Mouse (Mus musculus): ENCODE data around the gene Dedd2. TPM values are rescaled to one million over a fixed set of nuclear protein-coding genes. Genes with fewer than 3 reads are reported as not detected.
A peak's percentile ranks its signal among the peaks of the same experiment; 100 is the strongest.

The Dedd2 gene
- polyA plus RNA-seq, 1 experiment from 2014 or later = 19.2 TPM

DNA sequence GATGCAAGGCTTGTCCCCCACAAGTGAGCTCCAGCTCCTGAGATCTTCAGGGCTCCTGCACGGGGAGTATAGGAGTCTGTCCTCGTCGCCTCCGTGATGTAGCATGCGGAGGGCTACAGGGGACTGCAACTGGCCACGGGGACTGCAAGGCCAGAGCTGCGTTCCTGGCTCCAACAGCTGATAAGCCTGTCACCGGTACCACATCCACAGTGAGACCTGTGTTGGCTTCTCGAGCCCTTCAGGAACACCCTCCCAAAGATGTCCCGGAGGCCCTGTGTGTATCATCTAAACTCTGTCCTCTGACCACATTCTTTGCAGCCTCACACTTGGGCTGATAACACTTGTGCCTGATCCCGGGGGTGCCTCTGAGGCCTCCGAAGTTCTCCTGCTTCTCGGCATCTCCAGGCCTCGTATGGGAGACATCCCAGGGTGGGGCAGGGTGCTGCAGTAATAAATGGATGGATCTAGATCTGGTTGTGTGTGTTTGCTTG is 64.2 kb downstream of the Dedd2 start:
- Histone ChIP-seq H3K4me2 (ENCODE audit: low read depth, low read length) (peak overlapping the region; percentile 75), H3K27me3 (ENCODE audit: insufficient read depth, low read length) (peaks cover 20% of the 10 kb centered on the region), H3K4me1 (ENCODE audit: insufficient read depth) (peaks cover 29% of the 10 kb centered on the region), H3K9me3 (ENCODE audit: low read length) (no peaks in the 10 kb centered on the region), H3K27ac (ENCODE audit: low read depth) (peak overlapping the region; percentile 62; the same call in 1 of the 2 replicates), H3K36me3 (replicated peaks; ENCODE audit: insufficient read depth, low read length) (no peaks in the 10 kb centered on the region), H3K4me3 (ENCODE audit: low read depth, low read length) (peak overlapping the region; percentile 36), H3K9ac (replicated peaks) (peak overlapping the region; percentile 13)
- TF ChIP-seq CTCF (IDR thresholded peaks at IDR 0.05; ENCODE audit: low read depth) = no peak
- no peak for TF ChIP-seq EP300 (IDR thresholded peaks at IDR 0.05; ENCODE audit: low read depth)
- no peak for DNase-seq
- 12% methylated on average over 14 of the region's 14 CpGs for whole genome bisulfite sequencing (ENCODE audit: insufficient replicate concordance)
- peak; percentile 40; the same call in 1 of the 2 replicates for ATAC-seq

DNA sequence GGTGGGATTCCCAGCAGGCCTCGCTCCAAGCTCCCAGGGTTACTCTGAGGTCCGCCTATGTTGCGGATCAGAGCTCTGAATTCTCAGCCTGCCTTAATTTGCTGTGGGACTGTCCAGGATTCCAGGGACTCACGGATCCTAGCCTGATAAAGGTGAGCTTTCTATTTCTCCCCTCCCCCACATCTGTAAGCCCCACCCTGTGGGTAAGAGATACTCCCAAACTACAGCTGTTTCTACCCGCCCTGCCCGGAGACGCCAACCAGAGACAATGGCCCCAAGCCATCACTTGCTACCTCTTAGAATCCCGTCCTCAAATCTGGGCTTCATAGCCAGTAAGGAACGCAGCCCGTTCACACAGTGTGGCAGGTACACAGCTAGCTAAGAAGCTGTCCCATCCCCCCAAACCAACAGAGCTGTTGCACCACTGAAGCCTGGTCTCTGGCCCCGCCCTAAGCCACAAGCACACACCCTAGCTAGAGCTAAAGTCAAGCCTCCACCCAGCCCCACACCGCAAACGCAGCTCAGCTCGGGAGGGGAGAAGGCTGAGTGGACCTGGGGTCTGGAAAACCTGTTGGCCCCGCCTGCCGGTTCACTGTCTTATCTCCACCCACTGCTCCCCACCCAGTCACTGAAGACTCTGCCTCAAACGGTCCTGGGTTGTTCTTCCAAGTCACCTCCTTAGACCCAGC is 64.8 kb downstream of the Dedd2 start:
- Histone ChIP-seq H3K27me3 (ENCODE audit: insufficient read depth, low read length) (peaks cover 26% of the 10 kb centered on the region), H3K4me2 (ENCODE audit: low read depth, low read length) (peak overlapping the region; percentile 75), H3K36me3 (replicated peaks; ENCODE audit: insufficient read depth, low read length) (no peaks in the 10 kb centered on the region), H3K9ac (replicated peaks) (peak overlapping the region; percentile 13), H3K4me3 (ENCODE audit: low read depth, low read length) (peak overlapping the region; percentile 36), H3K9me3 (ENCODE audit: low read length) (no peaks in the 10 kb centered on the region), H3K4me1 (ENCODE audit: insufficient read depth) (peaks cover 29% of the 10 kb centered on the region), H3K27ac (ENCODE audit: low read depth) (peak overlapping the region; percentile 62)
- WGBS (ENCODE audit: insufficient replicate concordance) = 10% methylated on average over 17 of the region's 17 CpGs
- TF ChIP-seq EP300 (IDR thresholded peaks at IDR 0.05; ENCODE audit: low read depth) (no peak), CTCF (IDR thresholded peaks at IDR 0.05; ENCODE audit: low read depth) (no peak)
- DNase-seq = peak; percentile 75
- ATAC-seq = peak; percentile 96

DNA sequence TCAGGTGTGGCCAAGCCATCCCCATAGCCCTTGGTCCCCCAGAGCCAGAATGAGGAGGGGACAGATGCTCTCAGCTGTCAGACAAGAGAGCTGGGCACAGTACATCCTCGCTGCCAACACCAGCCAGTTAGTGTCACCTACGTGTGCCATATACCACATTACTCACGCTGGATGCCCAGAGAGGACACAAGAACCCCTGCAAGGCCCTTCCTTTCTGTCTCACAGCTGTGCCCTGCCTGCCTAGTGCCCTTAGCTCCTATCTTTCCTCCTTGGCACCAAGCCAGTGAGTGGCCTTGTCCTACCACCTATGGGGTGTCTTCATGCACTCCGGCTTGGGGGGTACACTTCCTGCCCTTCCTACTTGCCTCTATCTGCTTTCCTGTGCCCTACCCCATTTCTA is 65.8 kb downstream of the Dedd2 start:
- TF ChIP-seq EP300 (IDR thresholded peaks at IDR 0.05; ENCODE audit: low read depth) (no peak), CTCF (IDR thresholded peaks at IDR 0.05; ENCODE audit: low read depth) (no peak)
- H3K4me2 ChIP-seq (ENCODE audit: low read depth, low read length) = peak overlapping the region; percentile 75
- no peaks in the 10 kb centered on the region for H3K36me3 ChIP-seq (replicated peaks; ENCODE audit: insufficient read depth, low read length)
- H3K27me3 ChIP-seq (ENCODE audit: insufficient read depth, low read length) = peaks cover 36% of the 10 kb centered on the region
- H3K9ac ChIP-seq (replicated peaks) = peak overlapping the region; percentile 13; the same call in 1 of the 2 replicates
- DNase-seq (peak; percentile 46), ATAC-seq (no peak)
- no peak overlapping the region for H3K27ac ChIP-seq (ENCODE audit: low read depth)
- H3K9me3 ChIP-seq (ENCODE audit: low read length) = no peaks in the 10 kb centered on the region
- H3K4me1 ChIP-seq (ENCODE audit: insufficient read depth) = peaks cover 29% of the 10 kb centered on the region
- WGBS (ENCODE audit: insufficient replicate concordance) = 53% methylated on average over 4 of the region's 4 CpGs
- no peak overlapping the region; the same call in 1 of the 2 replicates for H3K4me3 ChIP-seq (ENCODE audit: low read depth, low read length)

DNA sequence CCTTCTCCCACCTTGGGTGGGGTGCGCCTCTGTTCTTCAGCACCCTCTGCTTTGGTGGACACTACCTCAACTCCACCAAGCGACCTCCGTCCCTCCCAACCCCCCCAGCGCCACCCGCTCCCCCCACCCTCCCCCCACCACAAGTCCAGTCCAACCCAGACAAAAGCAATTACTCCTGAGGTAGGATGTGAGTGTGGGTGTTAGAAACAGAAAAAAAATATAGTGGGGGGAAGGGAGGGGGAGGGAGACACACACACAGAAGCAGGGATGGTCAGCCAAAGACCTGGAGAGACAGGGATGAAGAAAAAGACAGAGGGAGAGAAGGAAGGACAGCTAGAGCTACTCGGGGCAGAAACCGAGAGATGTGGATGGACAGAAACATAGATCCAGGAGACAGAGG is 66.6 kb downstream of the Dedd2 start:
- DNase-seq (no peak), ATAC-seq (no peak)
- Histone ChIP-seq H3K4me1 (ENCODE audit: insufficient read depth) (peaks cover 29% of the 10 kb centered on the region), H3K4me2 (ENCODE audit: low read depth, low read length) (no peak overlapping the region), H3K27ac (ENCODE audit: low read depth) (no peak overlapping the region), H3K9ac (replicated peaks) (no peak overlapping the region), H3K4me3 (ENCODE audit: low read depth, low read length) (no peak overlapping the region), H3K9me3 (ENCODE audit: low read length) (no peaks in the 10 kb centered on the region), H3K36me3 (replicated peaks; ENCODE audit: insufficient read depth, low read length) (no peaks in the 10 kb centered on the region), H3K27me3 (ENCODE audit: insufficient read depth, low read length) (peaks cover 43% of the 10 kb centered on the region)
- no peak for TF ChIP-seq EP300 (IDR thresholded peaks at IDR 0.05; ENCODE audit: low read depth)
- TF ChIP-seq CTCF (IDR thresholded peaks at IDR 0.05; ENCODE audit: low read depth) = no peak
- WGBS (ENCODE audit: insufficient replicate concordance) = 44% methylated on average over 7 of the region's 7 CpGs

DNA sequence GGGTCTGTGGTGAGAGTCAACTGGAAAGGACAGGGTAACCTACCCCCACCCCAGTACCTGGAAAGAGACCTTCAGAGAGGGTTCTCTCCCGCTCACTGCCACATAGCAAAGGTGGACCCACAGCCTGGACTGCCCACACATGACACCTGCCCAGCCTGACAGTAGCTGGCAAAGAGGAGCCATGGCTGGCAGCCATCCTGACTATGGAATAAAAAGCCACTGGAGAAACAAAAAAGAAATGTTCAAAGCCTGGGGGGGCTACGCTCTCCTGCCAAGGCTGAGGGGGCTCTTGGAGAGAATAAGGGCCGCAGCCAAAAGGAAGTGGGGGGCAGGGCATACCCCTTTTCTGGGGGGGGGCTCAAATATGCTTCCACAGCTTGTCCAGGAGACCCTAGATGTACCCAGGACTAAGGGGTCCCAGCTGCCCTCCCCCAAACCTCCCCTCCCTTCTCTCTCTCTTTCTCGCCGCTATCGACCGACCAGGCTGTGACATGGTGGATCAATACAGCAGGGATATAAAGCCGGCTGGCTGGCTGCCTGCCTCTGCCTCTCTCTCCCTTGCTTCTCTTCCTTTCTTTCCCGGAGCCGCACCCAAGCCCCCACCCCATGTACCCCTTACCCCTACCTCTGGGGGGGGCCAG is 68.4 kb downstream of the Dedd2 start:
- TF ChIP-seq EP300 (IDR thresholded peaks at IDR 0.05; ENCODE audit: low read depth) = no peak
- TF ChIP-seq CTCF (IDR thresholded peaks at IDR 0.05; ENCODE audit: low read depth) = no peak
- Histone ChIP-seq H3K4me2 (ENCODE audit: low read depth, low read length) (no peak overlapping the region), H3K9ac (replicated peaks) (no peak overlapping the region), H3K4me1 (ENCODE audit: insufficient read depth) (peaks cover 29% of the 10 kb centered on the region), H3K27me3 (ENCODE audit: insufficient read depth, low read length) (peaks cover 44% of the 10 kb centered on the region), H3K9me3 (ENCODE audit: low read length) (no peaks in the 10 kb centered on the region), H3K27ac (ENCODE audit: low read depth) (no peak overlapping the region), H3K4me3 (ENCODE audit: low read depth, low read length) (no peak overlapping the region), H3K36me3 (replicated peaks; ENCODE audit: insufficient read depth, low read length) (no peaks in the 10 kb centered on the region)
- WGBS (ENCODE audit: insufficient replicate concordance) = 34% methylated on average over 10 of the region's 10 CpGs
- no peak for DNase-seq
- no peak for ATAC-seq

DNA sequence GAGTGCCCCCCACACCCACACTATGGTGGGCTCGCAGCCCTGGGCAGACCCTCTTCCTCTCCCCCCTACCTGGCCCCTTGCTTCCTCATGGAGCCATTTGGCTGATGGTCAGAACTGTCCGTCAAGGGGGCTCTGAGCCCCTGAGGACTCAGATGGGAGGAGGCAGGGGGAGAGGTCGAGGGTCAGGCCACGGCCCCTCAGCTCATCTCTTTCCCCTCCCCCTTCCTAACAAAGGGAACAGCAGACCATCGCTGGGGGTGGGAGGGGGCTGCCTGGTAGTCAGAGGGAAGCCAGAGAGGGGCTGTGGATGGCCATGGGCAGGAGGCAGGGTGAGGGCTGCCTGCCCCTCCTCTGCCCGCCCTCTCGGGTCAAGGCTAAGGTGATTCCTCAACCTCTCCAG is 69.4 kb downstream of the Dedd2 start:
- Histone ChIP-seq H3K4me3 (ENCODE audit: low read depth, low read length) (no peak overlapping the region), H3K4me2 (ENCODE audit: low read depth, low read length) (no peak overlapping the region), H3K4me1 (ENCODE audit: insufficient read depth) (peaks cover 20% of the 10 kb centered on the region), H3K27ac (ENCODE audit: low read depth) (no peak overlapping the region), H3K36me3 (replicated peaks; ENCODE audit: insufficient read depth, low read length) (no peaks in the 10 kb centered on the region), H3K9ac (replicated peaks) (no peak overlapping the region), H3K27me3 (ENCODE audit: insufficient read depth, low read length) (peaks cover 44% of the 10 kb centered on the region), H3K9me3 (ENCODE audit: low read length) (no peaks in the 10 kb centered on the region)
- DNase-seq = no peak
- 9% methylated on average over 6 of the region's 7 CpGs for WGBS (ENCODE audit: insufficient replicate concordance)
- no peak for ATAC-seq
- no peak for TF ChIP-seq EP300 (IDR thresholded peaks at IDR 0.05; ENCODE audit: low read depth)
- TF ChIP-seq CTCF (IDR thresholded peaks at IDR 0.05; ENCODE audit: low read depth) = no peak

Measured in liver, postnatal 0 days (tissue).